9 mouse cellular contexts compared by ENCODE assay signal in the genomic region with DNA sequence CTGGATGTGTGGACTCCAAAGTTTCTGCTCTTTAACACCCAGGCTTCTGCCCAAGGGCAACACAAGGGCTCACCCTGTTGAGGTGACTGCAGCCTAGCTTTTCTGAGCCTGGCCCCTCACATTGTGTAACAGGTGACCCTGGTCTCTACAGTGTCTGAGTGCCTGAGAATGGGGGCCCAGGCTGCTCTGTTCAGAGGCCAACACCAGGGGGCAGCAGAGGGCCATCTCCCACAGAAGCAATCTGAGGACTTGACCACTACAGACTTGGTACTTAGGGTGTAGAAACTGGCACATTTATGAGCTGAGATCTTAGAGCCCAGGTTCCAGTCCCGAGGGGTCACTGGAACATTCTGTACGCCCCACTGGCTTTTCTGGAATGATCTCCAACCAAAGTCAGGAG. TPM values are rescaled to one million over a fixed set of nuclear protein-coding genes. Genes with fewer than 3 reads are reported as not detected.
DNase-seq lines count a peak whose midpoint lies in the region; ATAC-seq and TF ChIP-seq lines count a peak whose summit lies in the region.
"Had no signal": no experiment of that assay in that cellular context is flagged by ENCODE, and none has a peak within 500 bp of the region (broad histone marks: within the 10 kb centered on the region; RNA-seq: fewer than 3 reads in every experiment).

No protein-coding gene starts in this region.

- H3K27ac ChIP-seq in hindbrain, postnatal 0 days, result no peak overlapping the region
- H3K27ac ChIP-seq: macrophage had no signal

- H3K27me3 ChIP-seq in hindbrain, postnatal 0 days (ENCODE audit: insufficient read depth, low read length), result no peaks in the 10 kb centered on the region

- H3K4me2 ChIP-seq in hindbrain, postnatal 0 days (ENCODE audit: low read depth, low read length), result no peak overlapping the region

- TF ChIP-seq CTCF in hindbrain, postnatal 0 days (IDR thresholded peaks at IDR 0.05; ENCODE audit: low read depth), result peak; percentile 97

- peak; percentile 61 for DNase-seq in R1 (ENCODE audit: low read depth, low spot score)
- peak; percentile 81 for DNase-seq in cerebellum, adult 9-11 months
- DNase-seq in frontal cortex, postnatal 36 days (ENCODE audit: low spot score in 2 of 2), result peak; percentile 82
- DNase-seq in hindbrain, postnatal 0 days (ENCODE audit: low spot score), result peak; percentile 79
- peak; percentile 75 to 84 for DNase-seq in left cerebral cortex, adult 18-20 months (ENCODE audit: low spot score in 2 of 2)
- DNase-seq in right cerebral cortex, postnatal 36 days (ENCODE audit: low spot score in 2 of 2), result peak; percentile 58 to 63
- DNase-seq in urinary bladder, postnatal 36 days (ENCODE audit: low spot score in 2 of 2), result peak; percentile 57 to 66

- no peak overlapping the region for H3K9ac ChIP-seq in hindbrain, postnatal 0 days (replicated peaks; ENCODE audit: low read length)

- no peaks in the 10 kb centered on the region for H3K9me3 ChIP-seq in hindbrain, postnatal 0 days (ENCODE audit: low read length)

- ATAC-seq in hindbrain, postnatal 0 days, result peak; percentile 63
- peak; percentile 82 for ATAC-seq in megakaryocyte-erythroid progenitor cell, adult 5-6 weeks (replicated peaks; ENCODE audit: low FRiP score, low TSS enrichment, poor library complexity, severe bottlenecking)

- H3K36me3 ChIP-seq in hindbrain, postnatal 0 days (ENCODE audit: insufficient read depth, low read length), result no peaks in the 10 kb centered on the region

- 0 out of 2 replicates have a peak, but pooled peaks cover 5% of the 10 kb centered on the region for H3K4me1 ChIP-seq in hindbrain, postnatal 0 days (ENCODE audit: insufficient read depth, low read length)

- no peak overlapping the region for H3K4me3 ChIP-seq in hindbrain, postnatal 0 days (ENCODE audit: low read length)

- WGBS in hindbrain, postnatal 0 days, result 18% methylated on average over 2 of the region's 2 CpGs

RNA-seq across cellular contexts. Expression of a gene that starts 10.2 kb away (rescaled TPM):
- total RNA-seq in hindbrain, postnatal 0 days (2014; rRNA removed), result 1.8 and 4.2 TPM in 2 replicates
- 7.7 and 8.7 TPM in 2 replicates for polyA plus RNA-seq in hindbrain, postnatal 0 days (2015; fragmentation: Nextera tagmentation; extraction: Ambion mirVana)
- total RNA-seq in left cerebral cortex, adult 18-20 months (2021), result 1 to 10 TPM; 2.9 to 3.8 TPM
- 1.2 and 22.3 TPM in 2 replicates for total RNA-seq in megakaryocyte-erythroid progenitor cell, adult 5-6 weeks (2014; fragmentation: Nextera tagmentation)
- total RNA-seq in megakaryocyte-erythroid progenitor cell, adult 5-6 weeks (2017), result 1.2 and 3.9 TPM in 2 replicates
- polyA plus RNA-seq: macrophage had no signal
